Mouse (Mus musculus) thymus, postnatal 14 days (tissue): ENCODE data around the gene Dclre1c.
"Not testable (repeated sequence)": the region's sequence is repeated elsewhere in the genome, so short reads cannot be mapped to it uniquely, and the experiment has no call there.

Source experiments
- DNase-seq: peaks from one replicate; pipeline ENCODE4 v3.0.0; 2021

Dclre1c gene

GRCm38 (mm10) chr2:3423841-3424578 is at the start of gene Dclre1c:
Dclre1c (plus strand) TSS chr2:3424131.
- DNase-seq: peak; percentile 95

- no peak for DNase-seq
These were observed 36.6 kb upstream of the Dclre1c start for GRCm38 (mm10) chr2:3387105-3387860.

- DNase-seq: no peak
These were observed 32.0 kb upstream of the Dclre1c start for GRCm38 (mm10) chr2:3391945-3392344.

- DNase-seq: not testable (repeated sequence)
These were observed 26.8 kb upstream of the Dclre1c start, which contains the start of gene Olah for GRCm38 (mm10) chr2:3397110-3397509. Olah (minus strand) TSS chr2:3397210.

GRCm38 (mm10) chr2:3405981-3406380 is 17.9 kb upstream of the Dclre1c start:
- DNase-seq: no peak

GRCm38 (mm10) chr2:3407756-3408155 is 16.2 kb upstream of the Dclre1c start:
- DNase-seq: no peak

- DNase-seq: peak; percentile 82
These were observed 9.7 kb upstream of the Dclre1c start for GRCm38 (mm10) chr2:3414241-3414640.

- DNase-seq: no peak
These were observed 8.3 kb upstream of the Dclre1c start for GRCm38 (mm10) chr2:3415676-3416075.

- DNase-seq: peak; percentile 91
These were observed 5.0 kb upstream of the Dclre1c start for GRCm38 (mm10) chr2:3418883-3419431.

GRCm38 (mm10) chr2:3420157-3420556 is 3.8 kb upstream of the Dclre1c start:
- no peak for DNase-seq

GRCm38 (mm10) chr2:3422548-3422947 is 1.4 kb upstream of the Dclre1c start, which contains the start of gene Meig1:
Meig1 (minus strand) TSS chr2:3422648.
- DNase-seq: no peak

- no peak for DNase-seq
These were observed 614 bp downstream of the Dclre1c start for GRCm38 (mm10) chr2:3424579-3424910.

GRCm38 (mm10) chr2:3430956-3431355 is 7.0 kb downstream of the Dclre1c start:
- peak; percentile 80 for DNase-seq

- no peak for DNase-seq
These were observed 11.6 kb downstream of the Dclre1c start for GRCm38 (mm10) chr2:3435369-3436061.

- no peak for DNase-seq
These were observed 14.0 kb downstream of the Dclre1c start for GRCm38 (mm10) chr2:3437956-3438355.

GRCm38 (mm10) chr2:3444206-3444605 is 20.3 kb downstream of the Dclre1c start:
- no peak for DNase-seq

- DNase-seq: no peak
These were observed 22.1 kb downstream of the Dclre1c start for GRCm38 (mm10) chr2:3445984-3446383.

- DNase-seq: no peak
These were observed 25.5 kb downstream of the Dclre1c start for GRCm38 (mm10) chr2:3449431-3449830.

- DNase-seq: no peak
These were observed 29.2 kb downstream of the Dclre1c start for GRCm38 (mm10) chr2:3453096-3453495.

GRCm38 (mm10) chr2:3456590-3456989 is 32.7 kb downstream of the Dclre1c start:
- DNase-seq: no peak

GRCm38 (mm10) chr2:3473891-3474290 is 50.0 kb downstream of the Dclre1c start:
- no peak for DNase-seq

- peak; percentile 68 for DNase-seq
These were observed 50.5 kb downstream of the Dclre1c start for GRCm38 (mm10) chr2:3474361-3474805.

GRCm38 (mm10) chr2:3474861-3475283 is 50.9 kb downstream of the Dclre1c start, which contains the start of gene Suv39h2:
Suv39h2 (minus strand) TSS chr2:3475031.
- DNase-seq: peak; percentile 98
